Mouse (Mus musculus) myocyte (in vitro differentiated cells): Measurements from ENCODE around the gene Faiml. TPM values are rescaled to one million over a fixed set of nuclear protein-coding genes. Genes with fewer than 3 reads are reported as not detected.

Experiments used
- H3K27me3 ChIP-seq: one replicate; pipeline ENCODE4 v1.6.1; 2011; ENCODE audit not compliant: control insufficient read depth, insufficient read depth, insufficient read length
- H3K36me3 ChIP-seq: one replicate; pipeline ENCODE4 v1.6.1; 2011; ENCODE audit not compliant: control insufficient read depth, insufficient read depth
- H3K4me2 ChIP-seq: one replicate; pipeline ENCODE4 v1.6.1; 2011; ENCODE audit warnings: low read depth, control low read depth
- H3K4me3 ChIP-seq: one replicate; pipeline ENCODE4 v1.5.1; 2011; ENCODE audit warnings: mild to moderate bottlenecking, control low read depth, moderate library complexity
- H3K79me2 ChIP-seq: one replicate; pipeline ENCODE4 v1.6.1; 2011; ENCODE audit not compliant: control insufficient read depth, insufficient read depth
- H3ac ChIP-seq: one replicate; pipeline ENCODE4 v1.6.1; 2011; ENCODE audit not compliant: control insufficient read depth, insufficient read length
- CEBPB ChIP-seq: IDR thresholded peaks from 2 replicates; pipeline ENCODE4 v1.6.1; 2011; ENCODE audit warnings: mild to moderate bottlenecking, moderate library complexity; ENCODE audit not compliant: poor library complexity, insufficient read depth, severe bottlenecking
- E2F4 ChIP-seq: IDR thresholded peaks from one replicate; pipeline ENCODE4 v1.6.1; 2011; ENCODE audit warnings: mild to moderate bottlenecking, control low read depth, moderate library complexity; ENCODE audit not compliant: insufficient read depth
- MAX ChIP-seq: IDR thresholded peaks from one replicate; pipeline ENCODE4 v1.6.1; 2011; ENCODE audit warnings: low read depth, mild to moderate bottlenecking, control low read depth
- MYOD1 ChIP-seq, 3 experiments: IDR thresholded peaks; one replicate each; pipeline ENCODE4 v1.6.1; 2011; ENCODE audit warnings: control low read depth in 2 of 3, low read depth in 2 of 3, mild to moderate bottlenecking in 2 of 3, moderate library complexity in 1 of 3; ENCODE audit not compliant: insufficient read length in 2 of 3, control insufficient read depth in 1 of 3
- MYOG ChIP-seq, 3 experiments: IDR thresholded peaks; one replicate each; pipeline ENCODE4 v1.6.1; 2011; ENCODE audit warnings: control low read depth in 2 of 3, low read depth in 2 of 3, mild to moderate bottlenecking in 2 of 3; ENCODE audit not compliant: insufficient read length in 2 of 3, control insufficient read depth in 1 of 3, insufficient read depth in 1 of 3
- POLR2A ChIP-seq: IDR thresholded peaks from one replicate; pipeline ENCODE4 v1.6.1; 2011; ENCODE audit warnings: low read depth, mild to moderate bottlenecking, control low read depth, moderate library complexity; ENCODE audit not compliant: insufficient read length
- POLR2AphosphoS2 ChIP-seq: IDR thresholded peaks from one replicate; pipeline ENCODE4 v1.6.1; 2011; ENCODE audit warnings: low read depth, control low read depth; ENCODE audit not compliant: insufficient read length
- REST ChIP-seq: IDR thresholded peaks from one replicate; pipeline ENCODE4 v1.6.1; 2011; ENCODE audit warnings: mild to moderate bottlenecking, control low read depth, moderate library complexity; ENCODE audit not compliant: insufficient read depth, insufficient read length
- SRF ChIP-seq: IDR thresholded peaks from one replicate; pipeline ENCODE4 v1.6.1; 2011; ENCODE audit warnings: low read depth; ENCODE audit not compliant: control insufficient read depth, insufficient read length
- TCF12 ChIP-seq: IDR thresholded peaks from one replicate; pipeline ENCODE4 v1.6.1; 2011; ENCODE audit warnings: mild to moderate bottlenecking, control low read depth; ENCODE audit not compliant: poor library complexity, insufficient read depth, severe bottlenecking
- TCF3 ChIP-seq: IDR thresholded peaks from one replicate; pipeline ENCODE4 v1.6.1; 2011; ENCODE audit warnings: low read depth, control low read depth; ENCODE audit not compliant: insufficient read length
- USF1 ChIP-seq: IDR thresholded peaks from one replicate; pipeline ENCODE4 v1.6.1; 2011; ENCODE audit warnings: low read depth, mild to moderate bottlenecking, control low read depth, moderate library complexity
- polyA plus RNA-seq: library from polyadenylated mRNA; unstranded; fragments of >200 nt; fragmentation: generic; extraction: Trizol; gene quantifications from one replicate; pipeline ENCODE4 v1.2.1, GENCODE M21; 2012; ENCODE audit warnings: missing spikeins

The Faiml gene
- polyA plus RNA-seq, 1 experiment: not detected

- Histone ChIP-seq H3ac (no peak overlapping the region), H3K4me2 (no peak overlapping the region), H3K36me3 (no peaks in the 10 kb centered on the region), H3K4me3 (no peak overlapping the region), H3K27me3 (no peaks in the 10 kb centered on the region), H3K79me2 (no peaks in the 10 kb centered on the region)
- no peak for TF ChIP-seq POLR2AphosphoS2
Measured at GRCm38 (mm10) chr9:99224583-99224982, 12.5 kb downstream of the Faiml start.

DNA sequence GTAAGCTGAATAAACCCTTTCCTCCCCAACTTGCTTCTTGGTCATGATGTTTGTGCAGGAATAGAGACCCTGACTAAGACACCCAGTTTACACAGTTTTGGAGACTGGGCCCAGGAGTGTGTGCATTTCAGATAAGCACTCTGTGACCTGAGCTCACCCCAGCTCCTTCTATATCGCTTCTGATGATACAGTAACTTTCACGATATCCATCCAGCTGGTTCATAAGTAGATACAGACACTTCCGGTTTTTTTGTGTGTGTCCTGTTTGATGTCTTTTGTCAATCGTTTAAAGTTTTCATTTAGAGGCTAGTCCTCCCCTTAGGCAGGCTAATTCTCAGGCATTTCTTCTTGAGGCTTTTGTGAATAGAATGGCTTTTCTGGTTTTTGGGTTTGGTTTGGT is 15.4 kb downstream of the Faiml start:
- Histone ChIP-seq H3K79me2 (no peaks in the 10 kb centered on the region), H3K27me3 (no peaks in the 10 kb centered on the region), H3K36me3 (no peaks in the 10 kb centered on the region), H3K4me3 (no peak overlapping the region), H3K4me2 (no peak overlapping the region), H3ac (no peak overlapping the region)
- no peak for TF ChIP-seq TCF3
- TF ChIP-seq POLR2AphosphoS2: no peak
- no peak for TF ChIP-seq USF1
- TF ChIP-seq MYOG (IDR thresholded peaks at IDR 0.05; ENCODE audit: control insufficient read depth in 1 of 3, insufficient read depth in 1 of 3, insufficient read length in 2 of 3, low read depth in 2 of 3): no peak
- TF ChIP-seq CEBPB: no peak
- TF ChIP-seq POLR2A: no peak
- no peak for TF ChIP-seq MAX
- no peak for TF ChIP-seq MYOD1 (IDR thresholded peaks at IDR 0.05; ENCODE audit: control insufficient read depth in 1 of 3, insufficient read length in 2 of 3, low read depth in 2 of 3)
- TF ChIP-seq E2F4: no peak
- no peak for TF ChIP-seq TCF12
- no peak for TF ChIP-seq SRF
- TF ChIP-seq REST: no peak

DNA sequence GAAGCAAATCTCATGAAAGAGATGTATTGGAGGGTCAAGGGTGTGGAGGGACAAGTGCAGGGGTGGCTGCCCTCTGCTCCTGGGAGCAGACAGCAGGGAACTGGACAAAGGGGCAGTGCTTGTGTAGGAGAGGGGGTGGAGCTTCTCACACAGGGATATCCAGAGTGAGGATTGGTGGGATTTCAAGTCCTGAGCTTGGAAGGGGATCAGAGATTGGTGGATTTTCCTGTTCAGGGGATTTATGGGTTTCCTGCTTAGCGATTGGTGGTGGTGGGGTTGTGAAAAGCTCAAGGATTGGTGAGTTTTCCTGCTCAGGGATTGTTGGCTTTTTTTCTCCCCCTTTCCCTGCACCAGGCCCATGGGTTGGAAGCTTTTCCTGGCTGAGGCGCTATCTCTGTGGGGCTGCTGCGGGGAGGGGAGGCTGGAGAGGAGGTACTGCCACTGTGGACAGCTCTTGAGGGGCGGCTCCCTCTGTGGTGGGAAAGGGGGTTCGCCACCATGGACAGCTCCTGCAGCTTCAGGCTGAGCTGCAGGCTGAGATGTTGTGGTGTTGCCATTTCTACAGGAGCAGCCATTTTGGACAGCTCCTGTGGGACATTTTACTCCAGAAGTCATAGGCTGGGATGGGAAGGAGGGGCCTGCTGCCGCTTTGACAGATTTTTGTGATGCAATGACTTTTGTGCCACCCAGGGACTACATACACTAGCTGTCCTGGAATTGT is 18.9 kb downstream of the Faiml start:
- Histone ChIP-seq H3K79me2 (no peaks in the 10 kb centered on the region), H3K4me2 (no peak overlapping the region), H3ac (no peak overlapping the region), H3K4me3 (no peak overlapping the region), H3K36me3 (no peaks in the 10 kb centered on the region), H3K27me3 (no peaks in the 10 kb centered on the region)
- TF ChIP-seq E2F4: no peak
- peak; percentile 99 for TF ChIP-seq REST
- TF ChIP-seq MYOD1 (IDR thresholded peaks at IDR 0.05; ENCODE audit: control insufficient read depth in 1 of 3, insufficient read length in 2 of 3, low read depth in 2 of 3): no peak
- TF ChIP-seq USF1: no peak

DNA sequence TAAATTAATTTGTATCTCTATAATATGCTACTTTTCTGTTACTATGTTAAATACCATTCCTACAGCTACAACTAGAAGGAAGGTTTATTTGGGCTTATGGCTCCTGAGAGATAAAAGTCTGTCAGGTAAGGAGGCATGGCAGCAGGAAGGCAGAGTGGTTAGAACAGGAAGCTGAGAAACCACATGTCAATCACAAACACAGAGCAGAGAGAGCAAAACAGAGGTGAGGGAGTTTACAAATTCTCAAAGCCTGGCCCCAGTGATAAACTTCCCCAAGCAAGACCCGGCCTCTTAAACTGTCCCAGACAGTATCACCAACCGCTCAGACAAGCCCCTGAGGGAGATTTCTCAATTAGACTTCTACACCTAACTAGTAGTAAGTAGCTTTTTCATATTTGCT is 20.9 kb downstream of the Faiml start:
- Histone ChIP-seq H3ac (no peak overlapping the region), H3K79me2 (no peaks in the 10 kb centered on the region), H3K4me3 (no peak overlapping the region), H3K4me2 (no peak overlapping the region), H3K36me3 (no peaks in the 10 kb centered on the region), H3K27me3 (no peaks in the 10 kb centered on the region)
- TF ChIP-seq SRF: no peak
- TF ChIP-seq USF1: no peak
- no peak for TF ChIP-seq POLR2AphosphoS2
- no peak for TF ChIP-seq MAX
- no peak for TF ChIP-seq TCF3
- TF ChIP-seq E2F4: no peak
- TF ChIP-seq POLR2A: no peak
- TF ChIP-seq TCF12: no peak
- TF ChIP-seq MYOG (IDR thresholded peaks at IDR 0.05; ENCODE audit: control insufficient read depth in 1 of 3, insufficient read depth in 1 of 3, insufficient read length in 2 of 3, low read depth in 2 of 3): no peak
- TF ChIP-seq CEBPB: no peak

- Histone ChIP-seq H3ac (no peak overlapping the region), H3K4me3 (no peak overlapping the region), H3K36me3 (no peaks in the 10 kb centered on the region), H3K79me2 (no peaks in the 10 kb centered on the region), H3K27me3 (no peaks in the 10 kb centered on the region), H3K4me2 (no peak overlapping the region)
- no peak for TF ChIP-seq CEBPB
- no peak for TF ChIP-seq MAX
- no peak for TF ChIP-seq POLR2AphosphoS2
- no peak for TF ChIP-seq TCF12
- TF ChIP-seq E2F4: no peak
- TF ChIP-seq MYOG (IDR thresholded peaks at IDR 0.05; ENCODE audit: control insufficient read depth in 1 of 3, insufficient read depth in 1 of 3, insufficient read length in 2 of 3, low read depth in 2 of 3): no peak
- no peak for TF ChIP-seq SRF
Measured at GRCm38 (mm10) chr9:99212643-99213042, 24.4 kb downstream of the Faiml start.
